Mouse (Mus musculus): Measurements from ENCODE around the gene Tomm40.

DNA sequence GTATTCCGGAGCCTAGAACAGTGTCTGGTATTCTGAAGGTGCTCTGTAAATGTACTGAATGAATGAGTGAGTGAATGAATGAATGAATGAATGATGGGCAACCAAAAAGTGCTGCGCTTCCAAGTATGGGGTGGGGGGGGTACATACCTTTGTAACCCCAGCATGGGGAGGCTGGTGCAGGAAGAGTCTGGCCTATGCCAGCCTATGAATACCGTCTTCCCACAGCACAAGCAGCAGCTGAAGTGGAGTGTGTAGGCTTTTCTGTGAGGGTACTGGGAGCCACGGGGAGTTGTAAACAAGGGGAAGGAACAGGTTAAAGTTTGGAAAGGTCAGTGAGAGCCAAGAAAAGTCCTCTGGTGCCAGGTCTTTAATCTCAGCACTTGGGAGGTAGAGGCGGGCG, 28.6 kb upstream of the Tomm40 start:
- no peak for TF ChIP-seq POLR2A (IDR thresholded peaks at IDR 0.05; ENCODE audit: extremely low read depth, insufficient read depth, low read length)
- TF ChIP-seq CTCF (IDR thresholded peaks at IDR 0.05; ENCODE audit: low read depth, low read length): no peak

Measured in liver, adult 2 months (tissue).